9 mouse cellular contexts compared by ENCODE assay signal in genomic region chr8:127107928-127108327, GRCm38 (mm10). TPM values are rescaled to one million over a fixed set of nuclear protein-coding genes. Genes with fewer than 3 reads are reported as not detected.
A peak's percentile ranks its signal among the peaks of the same experiment; 100 is the strongest.
DNase-seq lines count a peak whose midpoint lies in the region; ATAC-seq and TF ChIP-seq lines count a peak whose summit lies in the region.
"Had no signal": no experiment of that assay in that cellular context is flagged by ENCODE, and none has a peak within 500 bp of the region (broad histone marks: within the 10 kb centered on the region; RNA-seq: fewer than 3 reads in every experiment).

No protein-coding gene starts in this region.

- H3K9ac ChIP-seq in hindbrain, postnatal 0 days (replicated peaks; ENCODE audit: low read length): no peak overlapping the region
- H3K9ac ChIP-seq in hindbrain, embryonic 13.5 days: no peak overlapping the region
- H3K9ac ChIP-seq in liver, embryonic 12.5 days: no peak overlapping the region
- H3K9ac ChIP-seq: embryonic facial prominence, embryonic 13.5 days had no signal

- H3K36me3 ChIP-seq in hindbrain, postnatal 0 days (ENCODE audit: insufficient read depth, low read length): no peaks in the 10 kb centered on the region
- H3K36me3 ChIP-seq in hindbrain, embryonic 13.5 days: no peaks in the 10 kb centered on the region
- H3K36me3 ChIP-seq in liver, embryonic 12.5 days: no peaks in the 10 kb centered on the region
- H3K36me3 ChIP-seq: embryonic facial prominence, embryonic 13.5 days had no signal

- no peak overlapping the region for H3K4me3 ChIP-seq in hindbrain, postnatal 0 days (ENCODE audit: low read length)
- no peak overlapping the region for H3K4me3 ChIP-seq in hindbrain, embryonic 13.5 days
- H3K4me3 ChIP-seq in liver, embryonic 12.5 days: no peak overlapping the region
- H3K4me3 ChIP-seq: embryonic facial prominence, embryonic 13.5 days had no signal

- no peaks in the 10 kb centered on the region for H3K27me3 ChIP-seq in hindbrain, postnatal 0 days (ENCODE audit: insufficient read depth, low read length)
- H3K27me3 ChIP-seq in hindbrain, embryonic 13.5 days: no peaks in the 10 kb centered on the region
- no peaks in the 10 kb centered on the region; the same call in none of the 2 replicates for H3K27me3 ChIP-seq in liver, embryonic 12.5 days (replicated peaks)
- H3K27me3 ChIP-seq: embryonic facial prominence, embryonic 13.5 days had no signal

- H3K4me1 ChIP-seq in hindbrain, postnatal 0 days (ENCODE audit: insufficient read depth, low read length): 0 out of 2 replicates have a peak, but pooled peaks cover 4% of the 10 kb centered on the region
- peaks cover 25% of the 10 kb centered on the region for H3K4me1 ChIP-seq in hindbrain, embryonic 13.5 days (replicated peaks)
- H3K4me1 ChIP-seq in liver, embryonic 12.5 days: no peaks in the 10 kb centered on the region

- DNase-seq in hindbrain, postnatal 0 days (ENCODE audit: low spot score): peak; percentile 85
- peak; percentile 47 for DNase-seq in embryo, embryonic 10.5 days (ENCODE audit: low spot score)
- peak; percentile 78 for DNase-seq in layer of hippocampus, adult 11-12 months (ENCODE audit: low spot score)
- peak; percentile 86 for DNase-seq in right cerebral cortex, postnatal 10 days (ENCODE audit: low spot score in 2 of 2)
- DNase-seq in thymus, postnatal 4 days: no peak
- no peak for DNase-seq in urinary bladder, postnatal 36 days (ENCODE audit: low spot score in 2 of 2)

- no peaks in the 10 kb centered on the region for H3K9me3 ChIP-seq in hindbrain, postnatal 0 days (ENCODE audit: low read length)
- H3K9me3 ChIP-seq in hindbrain, embryonic 13.5 days: no peaks in the 10 kb centered on the region
- H3K9me3 ChIP-seq in liver, embryonic 12.5 days (replicated peaks): no peaks in the 10 kb centered on the region
- H3K9me3 ChIP-seq: embryonic facial prominence, embryonic 13.5 days had no signal

- no peak overlapping the region for H3K4me2 ChIP-seq in hindbrain, postnatal 0 days (ENCODE audit: low read depth, low read length)
- H3K4me2 ChIP-seq in hindbrain, embryonic 13.5 days: no peak overlapping the region
- H3K4me2 ChIP-seq in liver, embryonic 12.5 days: no peak overlapping the region
- H3K4me2 ChIP-seq: embryonic facial prominence, embryonic 13.5 days had no signal

- H3K27ac ChIP-seq in hindbrain, postnatal 0 days: no peak overlapping the region
- no peak overlapping the region for H3K27ac ChIP-seq in hindbrain, embryonic 13.5 days
- H3K27ac ChIP-seq in liver, embryonic 12.5 days: no peak overlapping the region
- H3K27ac ChIP-seq: embryonic facial prominence, embryonic 13.5 days had no signal

- TF ChIP-seq CTCF in hindbrain, postnatal 0 days (IDR thresholded peaks at IDR 0.05; ENCODE audit: low read depth): no peak

- peak; percentile 67 for ATAC-seq in hindbrain, postnatal 0 days
- ATAC-seq in hindbrain, embryonic 13.5 days (ENCODE audit: low FRiP score): no peak
- ATAC-seq in liver, embryonic 12.5 days: no peak

- whole genome bisulfite sequencing in hindbrain, postnatal 0 days: 39% methylated on average over 3 of the region's 3 CpGs
- 46% methylated on average over 3 of the region's 3 CpGs for WGBS in hindbrain, embryonic 13.5 days
- 16% methylated on average over 3 of the region's 3 CpGs for WGBS in liver, embryonic 12.5 days (ENCODE audit: insufficient replicate concordance)

RNA-seq across cellular contexts. Expression of gene Pard3, which starts 44.2 kb away (rescaled TPM):
- total RNA-seq in hindbrain, postnatal 0 days (2014; rRNA removed): 29.3 and 36.0 TPM in 2 replicates
- polyA plus RNA-seq in hindbrain, postnatal 0 days (2015; fragmentation: Nextera tagmentation; extraction: Ambion mirVana): 11.9 and 12.8 TPM in 2 replicates
- polyA plus RNA-seq in hindbrain, embryonic 13.5 days (2015; fragmentation: Nextera tagmentation; extraction: Ambion mirVana): 20.1 and 22.5 TPM in 2 replicates
- 8.5 and 9.7 TPM in 2 replicates for polyA plus RNA-seq in liver, embryonic 12.5 days (2016; fragmentation: Nextera tagmentation; extraction: Ambion mirVana)

Comparison
In these comparisons a context has a peak if more than half of its experiments do, and no peak if none do; other contexts are left out.
1. DNase-seq: peak in hindbrain, postnatal 0 days (single experiment), embryo, embryonic 10.5 days (single experiment), layer of hippocampus, adult 11-12 months (single experiment) and right cerebral cortex, postnatal 10 days (2 of 2); none in thymus, postnatal 4 days (single experiment) and urinary bladder, postnatal 36 days (0 of 2).